Mouse (Mus musculus) retina, adult 2 months (tissue): ENCODE data around the gene Shox2.

Experiments
- DNase-seq: peaks from one replicate; pipeline ENCODE4 v3.0.0-alpha.2; 2012; ENCODE audit warnings: low read depth, low spot score

The Shox2 gene

DNA sequence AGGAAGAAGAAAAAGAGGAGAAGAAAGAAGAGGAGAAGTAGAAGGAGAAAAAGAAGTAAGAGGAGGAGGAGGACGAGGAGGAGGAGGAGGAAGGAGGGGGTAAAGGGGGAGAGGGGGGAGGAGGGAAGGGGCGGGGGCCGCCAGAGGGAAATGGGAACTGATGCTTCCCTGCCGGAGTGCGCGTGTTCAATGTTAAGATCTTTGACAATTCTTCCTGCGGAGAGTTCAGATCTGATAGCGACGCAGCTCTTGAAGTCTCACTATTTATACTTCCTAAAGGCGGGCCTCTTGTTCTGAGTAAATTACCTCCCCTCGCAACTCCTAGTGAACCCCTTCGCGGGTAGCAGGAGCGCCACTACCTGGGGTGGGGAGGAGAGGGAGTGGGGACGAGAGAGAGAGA is at the start of gene Shox2:
Gene Shox2 (minus strand): TSS at position 66 of the 400 bp plus-strand sequence.
- no peak for DNase-seq

DNA sequence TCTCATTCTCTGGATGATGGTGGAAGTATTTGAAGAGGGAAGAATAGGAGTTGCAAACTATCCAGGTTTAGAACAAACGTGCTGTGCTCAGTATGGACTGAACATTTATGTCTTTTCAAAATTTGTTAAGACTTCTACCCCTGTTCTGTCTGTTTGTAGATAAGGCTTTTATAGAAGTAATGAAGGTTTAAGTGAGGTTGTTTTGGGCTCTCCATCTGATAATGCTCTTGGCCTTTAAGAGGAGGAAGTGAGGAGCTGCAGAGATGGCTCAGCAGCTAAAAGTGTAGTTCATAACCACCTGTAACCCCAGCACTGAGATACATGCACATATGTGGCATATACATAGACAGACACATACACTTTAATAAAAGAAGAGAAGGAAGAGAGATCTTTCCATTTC is 15.2 kb upstream of the Shox2 start:
- DNase-seq, result no peak

DNA sequence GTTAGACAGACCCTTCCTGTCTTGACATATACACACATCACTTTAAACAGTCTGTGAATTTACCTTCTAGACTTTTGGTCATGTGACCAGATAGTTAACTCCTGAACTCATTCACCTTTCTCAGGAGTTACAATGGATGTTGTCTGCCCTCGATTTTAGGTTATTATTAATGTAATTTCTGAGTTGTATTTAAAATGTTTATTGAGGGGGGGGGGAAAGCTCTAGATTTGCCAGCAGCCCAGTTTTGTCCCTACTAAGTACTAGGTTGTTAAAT is 4.7 kb upstream of the Shox2 start:
- no peak for DNase-seq

DNA sequence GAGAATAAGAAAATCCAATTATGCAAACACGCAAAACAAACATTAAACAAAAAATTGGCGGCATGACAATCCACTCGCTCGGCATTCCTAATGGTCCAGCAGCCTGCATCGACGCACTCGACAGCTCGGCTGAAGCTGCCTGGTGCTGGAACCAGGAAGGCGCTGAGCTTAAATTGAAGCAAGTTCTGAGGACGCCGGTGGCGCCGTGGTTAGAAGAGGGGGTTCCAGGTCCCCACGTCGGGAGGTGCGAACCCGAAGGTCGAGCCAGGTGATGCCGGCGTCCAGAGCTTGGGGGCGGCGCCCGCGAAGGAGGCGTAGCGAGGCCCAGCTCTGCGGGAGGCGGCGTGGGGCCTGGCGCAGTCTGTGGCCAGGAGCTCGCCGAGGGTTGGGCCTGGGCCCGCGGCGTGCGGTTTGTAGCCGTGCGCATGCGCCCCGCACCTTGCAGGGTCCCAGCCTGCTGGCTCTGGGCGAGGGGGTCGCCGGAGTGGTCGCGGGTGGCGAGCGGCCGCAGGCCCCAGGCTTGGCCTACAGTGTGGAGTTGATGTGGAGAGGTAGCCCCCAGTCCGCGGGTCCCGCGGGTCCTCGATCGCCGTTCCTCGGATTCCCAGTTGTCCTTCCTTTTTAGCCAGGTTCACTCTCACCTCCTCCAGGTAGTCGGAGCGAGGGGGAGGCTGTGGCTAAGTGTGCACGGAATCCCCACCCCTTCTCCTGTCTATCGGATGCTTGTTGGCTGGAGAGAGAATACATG is 4.1 kb upstream of the Shox2 start:
- no peak for DNase-seq

DNA sequence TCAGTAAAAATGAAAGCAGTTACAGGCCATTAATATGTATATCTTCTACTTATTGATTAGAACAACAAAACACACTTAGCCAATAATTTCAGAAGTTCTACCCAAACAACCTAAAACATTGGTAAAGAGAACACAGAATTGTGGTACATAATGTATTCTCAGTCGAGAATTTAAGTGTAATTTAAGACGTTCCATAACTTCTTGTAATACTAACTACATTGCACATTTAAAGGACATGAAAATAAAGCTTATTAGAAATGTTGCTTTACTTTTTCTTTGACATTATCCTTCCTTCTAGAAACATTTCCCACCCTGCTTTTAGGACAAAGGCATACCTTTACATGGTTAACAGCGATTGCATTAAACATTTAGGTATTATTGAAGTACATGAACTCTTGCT is 1.9 kb upstream of the Shox2 start:
- no peak for DNase-seq

DNA sequence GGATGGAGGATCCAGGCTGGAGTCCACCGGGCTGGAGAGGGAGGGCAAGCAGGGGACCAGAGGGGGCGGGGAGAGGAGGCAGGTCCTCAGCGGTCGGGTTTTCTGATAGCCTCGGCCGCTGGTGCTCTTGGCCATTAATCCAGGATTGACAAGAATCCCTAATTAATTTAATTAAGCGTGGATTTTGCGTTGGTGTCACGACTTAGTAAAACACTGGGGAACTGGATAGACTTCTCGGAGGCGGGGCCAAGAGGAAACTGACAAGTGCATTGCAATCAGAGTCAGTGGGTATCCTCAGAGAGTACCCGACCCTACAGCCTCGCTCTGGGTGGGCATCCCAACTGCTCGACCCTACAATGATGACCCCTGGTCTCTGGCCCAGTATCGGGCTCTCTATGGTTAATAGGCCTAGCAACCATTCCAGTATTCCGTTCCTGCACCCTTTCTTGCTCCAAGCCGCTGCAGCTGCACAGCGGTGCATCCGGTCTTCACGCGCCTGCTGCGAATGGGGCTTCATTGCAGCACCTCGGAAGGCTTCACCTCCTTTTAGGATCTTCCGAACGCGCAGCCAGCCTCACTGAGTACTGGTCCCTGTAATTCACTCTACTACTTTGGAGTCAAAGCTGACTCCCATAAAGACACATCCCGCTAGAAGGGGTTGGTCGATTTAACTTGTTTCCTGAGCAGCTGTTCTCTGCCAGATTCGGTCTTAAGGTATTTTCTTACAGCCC is 775 bp upstream of the Shox2 start:
- no peak for DNase-seq

DNA sequence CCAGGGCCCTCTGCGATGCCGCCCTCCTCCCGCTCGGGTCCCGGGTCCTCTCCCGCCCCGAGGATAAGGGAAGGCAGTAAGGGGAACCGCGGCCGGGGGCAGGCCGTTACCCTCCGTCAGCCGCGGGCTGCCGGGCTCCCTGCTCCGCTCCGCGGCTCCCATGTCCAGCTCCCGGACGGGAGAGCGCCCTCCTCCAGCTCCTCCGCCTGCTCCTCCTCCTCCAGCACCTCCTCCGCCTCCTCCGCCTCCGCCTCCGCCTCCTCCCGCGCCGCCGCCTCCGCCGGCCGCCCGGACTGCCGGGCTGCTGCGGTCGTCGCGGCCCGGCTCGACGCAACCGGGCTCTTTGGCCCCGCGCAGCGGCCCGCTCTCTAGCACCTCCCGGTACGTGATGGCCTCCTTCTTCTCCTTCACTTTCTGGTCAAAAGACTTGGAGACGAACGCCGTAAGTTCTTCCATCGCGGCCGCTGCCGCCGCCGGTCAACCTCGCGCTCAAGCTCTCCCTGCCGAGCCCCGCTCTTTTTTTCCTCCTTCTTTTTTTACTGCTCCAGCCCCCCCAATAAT is 390 bp downstream of the Shox2 start, which contains the start of gene Rsrc1:
Gene Rsrc1 (plus strand): TSS at position 290 of the 561 bp plus-strand sequence.
- no peak for DNase-seq

DNA sequence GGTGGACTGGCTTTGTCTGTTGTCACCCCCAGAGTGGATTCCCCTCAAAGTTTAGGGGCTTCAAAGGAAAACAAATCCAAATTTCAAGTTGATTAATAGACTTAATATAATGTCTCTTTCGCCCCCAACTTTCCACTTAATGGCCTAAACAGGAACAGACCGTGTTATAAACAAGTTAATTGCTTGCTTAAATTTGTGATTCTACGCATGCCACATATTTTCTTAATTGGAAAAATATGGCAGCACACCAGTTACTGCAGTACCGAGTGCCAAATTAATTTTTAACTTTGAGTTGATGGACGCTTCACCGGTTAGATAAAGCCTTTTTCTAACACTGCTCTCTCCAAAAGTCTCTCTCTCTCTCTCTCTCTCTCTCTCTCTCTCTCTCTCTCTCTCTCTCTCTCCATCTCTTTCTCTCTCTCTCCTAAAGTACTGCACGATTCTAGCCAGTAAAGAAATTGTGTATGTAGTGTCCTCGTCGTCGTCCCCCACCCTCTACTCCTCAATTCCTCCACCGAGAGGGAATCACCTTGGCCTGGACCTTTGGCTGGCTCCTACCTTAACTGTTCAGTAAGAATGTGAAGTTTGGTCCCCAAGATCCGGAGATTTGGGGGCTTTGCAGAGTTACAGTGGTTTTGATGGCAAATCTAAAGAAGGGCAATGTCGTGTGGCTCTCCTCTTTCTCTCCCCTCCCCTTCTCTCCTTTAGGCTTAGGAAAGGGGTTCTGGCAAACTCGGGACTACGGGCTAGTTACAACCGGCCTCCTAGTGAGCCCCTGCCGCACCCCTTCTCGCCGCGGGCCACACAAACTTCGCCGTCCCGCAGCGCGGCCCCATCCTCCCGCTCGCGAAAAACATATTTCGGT is 1.2 kb downstream of the Shox2 start:
- DNase-seq, result no peak

DNA sequence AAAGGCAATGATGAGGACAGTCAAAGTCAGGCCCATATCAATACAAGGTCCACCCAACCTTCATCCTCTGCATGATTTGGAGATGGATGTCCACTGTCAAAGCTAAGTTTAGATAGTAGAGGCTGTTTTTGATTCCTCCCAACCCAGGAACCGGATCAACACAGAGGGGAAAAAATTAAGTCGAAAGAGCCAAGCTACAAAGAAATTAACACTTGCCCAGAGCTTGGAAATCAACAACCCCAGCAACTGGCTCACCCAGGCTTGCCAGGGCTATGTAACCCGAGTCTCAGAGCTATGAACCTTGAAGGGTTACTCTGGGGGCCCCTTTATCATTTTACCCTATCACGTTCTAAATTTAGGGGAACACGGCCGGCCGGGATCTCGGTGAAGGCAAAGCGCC is 2.1 kb downstream of the Shox2 start:
- no peak for DNase-seq

DNA sequence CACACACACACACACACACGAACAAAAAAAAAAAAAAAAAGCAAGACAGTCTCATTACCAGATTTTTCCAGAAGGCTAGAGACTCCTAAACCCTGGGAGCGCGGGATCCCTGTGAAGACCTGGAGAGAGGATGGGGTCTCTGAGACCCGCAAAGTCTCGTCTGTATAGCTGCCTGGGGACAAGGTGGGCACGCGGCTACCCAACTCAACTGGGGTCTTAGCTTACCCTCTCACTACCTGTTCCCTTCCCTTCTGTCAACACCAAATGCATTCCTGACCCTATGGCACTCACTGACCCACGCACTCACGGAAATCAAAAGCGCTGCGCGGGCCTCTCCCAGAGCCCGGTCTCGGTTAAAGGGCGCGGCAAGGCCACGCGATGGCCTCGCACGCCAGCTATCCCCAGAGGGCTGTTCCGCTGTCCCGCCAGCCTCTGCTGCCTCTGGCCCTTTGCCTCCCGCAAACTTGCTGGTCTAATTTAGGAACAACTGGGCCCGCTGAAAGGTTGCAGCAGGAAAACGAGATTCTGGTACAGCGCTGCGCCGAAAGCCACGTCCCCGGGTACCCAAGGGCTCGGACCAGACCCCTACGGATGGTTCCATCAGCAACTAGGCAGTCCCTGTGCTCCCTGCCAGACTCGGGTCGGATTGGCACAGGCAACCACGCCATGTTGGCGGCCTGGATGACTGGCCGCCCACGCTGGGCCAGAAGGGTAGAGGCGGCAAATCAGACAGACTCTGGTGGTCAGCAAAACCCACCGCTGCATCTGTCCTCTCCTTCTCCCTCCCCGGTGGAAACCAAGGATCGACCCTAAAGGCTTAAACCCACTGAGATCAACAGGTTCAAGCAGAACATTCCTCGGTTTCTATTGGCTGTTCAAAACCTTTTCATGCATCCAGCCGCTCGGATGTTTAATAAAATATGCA is 2.9 kb downstream of the Shox2 start:
- DNase-seq, result no peak

DNA sequence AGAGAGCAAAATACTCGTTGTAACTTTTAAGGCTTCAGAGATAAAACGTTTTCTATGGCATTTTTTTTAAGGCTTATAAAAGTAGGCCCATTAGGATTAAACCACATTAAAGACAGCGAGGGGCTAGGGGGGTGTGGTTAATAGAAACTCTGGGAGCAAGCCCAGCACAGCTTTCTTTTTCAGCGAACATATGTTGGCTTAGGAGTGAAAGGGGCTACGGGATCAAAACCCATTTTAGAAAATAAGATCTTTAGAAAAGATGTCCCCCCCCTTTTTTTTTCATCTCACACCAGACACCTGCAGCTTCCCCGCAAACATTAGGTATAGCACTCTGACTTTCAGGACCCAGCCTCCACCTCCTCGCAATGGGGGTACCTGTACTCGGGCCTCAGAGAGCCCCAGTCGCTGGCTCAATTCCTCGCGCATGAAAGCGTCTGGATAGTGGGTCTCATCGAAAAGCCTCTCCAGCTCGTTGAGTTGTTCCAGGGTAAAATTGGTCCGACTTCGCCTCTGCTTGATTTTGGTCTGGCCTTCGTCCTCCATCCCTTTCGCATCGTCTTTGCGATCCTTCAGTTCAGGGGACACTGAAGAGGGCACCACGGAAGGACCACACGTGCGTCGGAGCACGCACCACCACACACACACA is 3.6 kb downstream of the Shox2 start:
- no peak for DNase-seq

DNA sequence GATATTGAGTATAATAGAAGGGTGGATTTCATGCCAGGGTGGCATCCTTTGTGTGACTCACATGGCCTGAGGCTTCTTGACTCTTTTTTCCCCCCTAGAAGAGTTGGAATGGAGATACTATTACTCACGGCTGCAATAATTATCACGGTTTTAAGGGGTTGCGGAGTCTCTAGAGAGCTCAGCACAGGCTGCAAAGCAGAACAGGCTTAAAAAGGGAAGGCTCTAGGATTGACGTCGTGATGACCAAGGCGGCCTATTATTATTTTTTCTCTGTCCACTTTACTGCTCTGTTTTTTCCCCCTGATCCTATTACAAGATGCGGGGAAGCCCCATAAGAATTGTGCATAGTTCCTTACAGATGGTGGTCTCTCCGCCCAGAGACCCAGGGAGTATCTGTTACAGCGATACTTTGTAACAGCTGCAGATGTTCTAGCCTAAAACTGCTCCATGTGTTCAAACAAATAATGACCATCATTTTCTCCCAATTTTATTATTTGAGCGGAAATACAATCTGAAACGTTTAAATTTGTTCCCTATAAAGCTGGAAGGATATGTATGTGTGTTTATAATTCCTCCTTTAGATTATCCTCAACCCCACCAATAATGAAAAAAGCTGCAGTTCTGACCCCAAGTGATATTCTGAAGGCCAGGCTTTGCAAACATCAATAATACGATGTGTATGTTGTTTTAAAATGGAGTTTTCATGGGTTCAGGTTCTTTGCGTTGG is 4.5 kb downstream of the Shox2 start:
- no peak for DNase-seq

DNA sequence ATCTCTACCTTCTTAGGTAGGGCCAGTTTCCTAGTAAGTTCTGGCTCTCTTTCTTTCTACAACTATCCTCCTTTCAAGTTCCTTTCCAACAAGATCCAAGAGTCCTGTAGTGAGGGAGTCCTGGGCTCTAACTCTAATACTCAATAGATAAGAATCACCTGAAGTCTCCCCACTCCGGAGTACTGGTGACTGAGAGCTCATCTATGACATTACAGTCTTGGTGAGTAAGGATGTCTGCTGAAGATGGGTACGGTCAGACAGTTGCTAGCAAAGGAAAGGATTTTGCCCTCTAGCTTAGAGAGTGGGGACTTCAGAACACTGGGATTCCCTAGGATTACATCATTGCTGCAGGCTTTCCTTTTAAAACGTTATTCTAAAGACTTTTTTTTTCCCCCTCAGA is 7.1 kb downstream of the Shox2 start:
- no peak for DNase-seq

DNA sequence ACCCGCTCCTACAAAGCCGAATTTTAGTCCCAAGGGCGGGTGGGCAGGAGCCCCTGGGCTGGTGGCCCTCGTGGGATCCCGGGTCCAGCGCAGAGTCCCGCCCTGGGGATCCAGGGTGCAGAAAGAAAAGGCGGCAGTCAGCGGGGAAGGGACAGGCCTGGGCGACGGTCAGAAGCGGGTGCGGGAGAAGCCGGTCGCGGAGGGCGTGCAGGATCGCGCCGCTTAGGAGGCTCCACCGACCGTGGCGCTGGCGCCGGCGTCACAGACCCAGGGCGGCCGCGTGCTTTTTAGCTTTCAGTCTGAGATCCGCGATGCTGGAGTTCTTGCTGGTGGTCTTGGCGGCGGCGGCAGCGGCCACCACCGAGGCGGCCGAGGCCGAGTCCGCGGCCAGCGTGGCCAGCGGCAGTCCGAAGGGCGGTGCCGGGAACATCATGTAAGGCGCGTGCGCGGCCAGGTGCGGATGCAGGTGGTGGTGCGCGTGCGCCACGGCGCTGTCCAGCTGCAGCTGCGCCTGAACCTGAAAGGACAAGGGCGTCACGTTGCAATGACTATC is 8.1 kb downstream of the Shox2 start:
- DNase-seq, result no peak

DNA sequence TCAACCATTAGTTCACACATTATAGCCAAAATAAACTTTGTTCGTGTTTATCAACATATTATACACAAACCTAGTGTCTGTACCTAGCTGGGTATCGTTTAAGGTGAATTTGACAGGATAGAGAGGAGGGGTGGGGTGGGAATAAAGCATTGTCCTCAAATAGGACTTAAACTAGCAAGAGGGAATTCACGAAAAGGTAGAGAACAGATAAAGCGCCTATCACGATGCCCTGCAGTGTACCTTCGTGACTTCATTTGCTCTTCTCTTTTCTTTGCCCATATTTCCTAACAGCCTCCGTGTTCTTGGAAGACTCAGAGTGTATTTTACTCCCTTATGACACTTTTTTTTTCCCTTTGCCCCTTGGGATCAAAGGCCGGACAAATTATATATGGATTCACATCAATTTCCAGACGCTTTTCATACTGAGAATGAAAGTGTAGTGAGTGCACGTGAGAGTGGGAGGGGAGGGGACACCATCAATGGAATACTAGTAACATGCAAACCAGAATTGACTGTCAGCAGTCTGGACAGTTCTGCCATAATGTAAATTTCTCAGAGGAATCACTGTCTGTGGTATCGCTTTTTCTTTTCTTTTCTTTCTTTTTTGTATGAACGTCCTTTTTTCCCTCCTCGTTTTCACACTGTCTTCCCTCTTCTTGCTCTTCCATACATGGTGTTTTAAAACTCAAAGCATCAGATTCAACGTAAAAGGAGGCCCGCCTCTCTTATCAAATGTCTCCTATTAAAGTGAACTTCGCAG is 9.2 kb downstream of the Shox2 start:
- no peak for DNase-seq

DNA sequence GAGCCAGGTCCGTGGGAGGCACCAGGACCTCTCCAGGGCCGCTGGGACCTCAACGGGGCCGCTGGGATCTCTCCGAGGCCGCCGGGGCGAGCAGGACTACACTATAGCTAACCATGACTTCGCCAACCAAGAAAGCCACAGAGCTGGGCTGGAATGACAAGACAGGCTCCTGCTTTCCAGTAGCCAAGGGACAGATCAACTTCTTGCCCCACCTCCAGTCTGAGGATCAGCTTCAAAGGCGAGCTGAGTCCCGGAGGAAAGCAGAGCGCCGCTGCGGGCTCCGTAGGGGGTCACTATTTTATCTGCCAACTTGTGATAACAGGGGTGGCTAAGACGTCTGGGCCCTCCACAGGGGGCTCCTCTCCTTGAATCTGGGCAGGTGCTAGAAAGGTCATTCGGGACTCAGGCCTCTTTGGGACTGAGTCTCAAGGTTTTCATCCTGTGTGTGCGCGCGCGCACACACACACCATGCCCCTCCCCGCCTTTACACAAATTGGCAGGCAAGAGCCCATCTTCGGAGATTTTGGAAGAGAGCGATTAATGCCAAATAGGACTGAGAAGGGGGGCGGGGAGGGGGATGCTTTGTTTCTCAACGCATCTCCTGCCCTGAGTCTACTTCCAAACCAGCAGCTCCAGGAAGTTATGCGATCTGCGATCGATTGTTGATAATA is 10.8 kb downstream of the Shox2 start:
- DNase-seq, result no peak

DNA sequence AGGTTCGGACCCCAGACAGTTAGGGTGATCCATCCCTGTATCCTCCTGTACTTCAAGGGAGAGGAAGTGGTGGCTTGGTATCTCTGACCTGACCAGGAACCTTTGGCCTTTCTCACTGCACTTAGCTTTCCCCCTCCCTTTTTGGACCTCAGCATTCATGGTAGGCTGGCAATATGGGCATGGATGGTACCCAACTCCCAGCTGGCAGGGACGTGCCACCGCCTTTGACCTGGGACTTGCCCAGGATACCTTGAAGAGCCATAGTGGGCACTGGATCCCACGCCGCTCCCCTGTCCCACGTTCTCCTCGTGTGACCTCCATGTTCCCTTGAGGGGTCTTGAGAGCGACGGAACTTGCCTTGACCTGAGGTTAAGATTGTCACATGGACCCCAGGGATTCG is 11.3 kb downstream of the Shox2 start:
- DNase-seq, result no peak

DNA sequence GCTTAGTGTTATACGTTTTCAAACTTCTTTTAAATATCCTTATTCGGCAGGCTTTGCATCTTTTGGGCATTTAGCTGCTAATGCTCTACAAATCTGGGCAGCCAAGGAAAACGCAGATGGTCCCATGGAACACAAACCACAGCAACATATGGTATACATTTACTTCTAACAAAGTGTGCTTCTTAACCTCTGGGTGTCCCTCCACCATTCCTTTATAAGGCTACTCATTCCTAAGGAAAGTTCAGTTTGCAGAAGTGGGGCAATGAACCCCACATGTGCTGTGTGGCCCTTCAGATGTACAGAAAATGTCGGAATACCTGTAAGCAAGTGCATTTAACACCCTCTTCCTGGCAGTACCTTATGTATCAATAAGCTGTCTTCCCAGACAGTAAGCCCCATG is 14.1 kb downstream of the Shox2 start:
- no peak for DNase-seq
